Mouse (Mus musculus) megakaryocyte, adult 5-6 weeks (primary cell): ENCODE data around the gene Gm10282. TPM values are rescaled to one million over a fixed set of nuclear protein-coding genes. Genes with fewer than 3 reads are reported as not detected.
A peak's percentile ranks its signal among the peaks of the same experiment; 100 is the strongest.

Source experiments
- ATAC-seq: 2 replicates; pipeline ENCODE4 v1.8.0; 2016; ENCODE audit warnings: mild to moderate bottlenecking, inconsistent platforms; ENCODE audit not compliant: poor library complexity, severe bottlenecking
- total RNA-seq, 2 experiments: library from RNA; stranded (forward) in 1 of 2; stranded (reverse) in 1 of 2; fragments of 153-499, 151-499 nt in 1 of 2; fragments of 221-1000, 200-1000 nt in 1 of 2; gene quantifications; 2 replicates each; pipeline versions ENCODE4 v1.2.3 to v1.2.4; 2015 to 2017

The Gm10282 gene
- total RNA-seq, 2 experiments from 2014 or later, result 43.1 to 43.6 TPM

GRCm38 (mm10) chr8:72263451-72263850, 41.6 kb downstream of the Gm10282 start:
- no peak for ATAC-seq

GRCm38 (mm10) chr8:72262756-72263155, 42.3 kb downstream of the Gm10282 start:
- ATAC-seq, result no peak

- ATAC-seq, result no peak
These were observed 43.2 kb downstream of the Gm10282 start for GRCm38 (mm10) chr8:72261872-72262271.

GRCm38 (mm10) chr8:72261431-72261830, 43.6 kb downstream of the Gm10282 start:
- no peak for ATAC-seq

GRCm38 (mm10) chr8:72261019-72261418, 44.0 kb downstream of the Gm10282 start:
- peak; percentile 85 for ATAC-seq

GRCm38 (mm10) chr8:72260585-72260984, 44.5 kb downstream of the Gm10282 start:
- no peak for ATAC-seq

- ATAC-seq, result no peak
These were observed 45.2 kb downstream of the Gm10282 start for GRCm38 (mm10) chr8:72259862-72260261.

- no peak for ATAC-seq
These were observed 47.2 kb downstream of the Gm10282 start for GRCm38 (mm10) chr8:72257902-72258238.

GRCm38 (mm10) chr8:72257171-72257901, 47.7 kb downstream of the Gm10282 start:
- peak; percentile 43; the same call in 1 of the 2 replicates for ATAC-seq

Other genes starting within 250 kb of the Gm10282 start
- not detected in 2 replicates for gene Olfr373, start 222.1 kb downstream of the Gm10282 start, total RNA-seq (2015)
- gene Olfr373, start 222.1 kb downstream of the Gm10282 start, total RNA-seq (2017), result not detected in 2 replicates
- gene Olfr374, start 198.2 kb downstream of the Gm10282 start, total RNA-seq (2015), result not detected in 2 replicates
- not detected in 2 replicates for gene Olfr374, start 198.2 kb downstream of the Gm10282 start, total RNA-seq (2017)
- 301 and 308 TPM in 2 replicates for gene Tpm4, start 170.3 kb downstream of the Gm10282 start, total RNA-seq (2015)
- 515 and 545 TPM in 2 replicates for gene Tpm4, start 170.3 kb downstream of the Gm10282 start, total RNA-seq (2017)
- 63.8 and 66.5 TPM in 2 replicates for gene Rab8a, start 144.1 kb downstream of the Gm10282 start, total RNA-seq (2015)
- gene Rab8a, start 144.1 kb downstream of the Gm10282 start, total RNA-seq (2017), result 436 and 580 TPM in 2 replicates
- gene Hsh2d, start 115.6 kb downstream of the Gm10282 start, total RNA-seq (2015), result 8.3 and 12.3 TPM in 2 replicates
- gene Hsh2d, start 115.6 kb downstream of the Gm10282 start, total RNA-seq (2017), result 6.7 and 6.9 TPM in 2 replicates
- 0.21 TPM in 1 of 2 replicates, not detected in the other for gene Cib3, start 92.4 kb downstream of the Gm10282 start, total RNA-seq (2015)
- gene Cib3, start 92.4 kb downstream of the Gm10282 start, total RNA-seq (2017), result 0.16 and 0.55 TPM in 2 replicates
- not detected in 2 replicates for gene Gm11034, start 91.6 kb downstream of the Gm10282 start, total RNA-seq (2015)
- gene Gm11034, start 91.6 kb downstream of the Gm10282 start, total RNA-seq (2017), result not detected in 2 replicates
- gene Fam32a, start 85.5 kb downstream of the Gm10282 start, total RNA-seq (2015), result 68.0 and 69.3 TPM in 2 replicates
- 57.1 and 62.0 TPM in 2 replicates for gene Fam32a, start 85.5 kb downstream of the Gm10282 start, total RNA-seq (2017)
- gene Ap1m1, start 65.2 kb downstream of the Gm10282 start, total RNA-seq (2015), result 91.5 and 106 TPM in 2 replicates
- gene Ap1m1, start 65.2 kb downstream of the Gm10282 start, total RNA-seq (2017), result 53.1 and 76.1 TPM in 2 replicates
- 70.6 and 72.1 TPM in 2 replicates for gene Klf2, start 13.8 kb upstream of the Gm10282 start, total RNA-seq (2015)
- gene Klf2, start 13.8 kb upstream of the Gm10282 start, total RNA-seq (2017), result 18.9 and 25.5 TPM in 2 replicates
- 45.7 and 53.4 TPM in 2 replicates for gene Eps15l1, start 116.2 kb upstream of the Gm10282 start, total RNA-seq (2015)
- 41.9 and 46.5 TPM in 2 replicates for gene Eps15l1, start 116.2 kb upstream of the Gm10282 start, total RNA-seq (2017)
- 0.62 TPM in 1 of 2 replicates, not detected in the other for gene Calr3, start 138.6 kb upstream of the Gm10282 start, total RNA-seq (2015)
- gene Calr3, start 138.6 kb upstream of the Gm10282 start, total RNA-seq (2017), result 0.49 TPM in 1 of 2 replicates, not detected in the other
- gene 1700030K09Rik, start 138.6 kb upstream of the Gm10282 start, total RNA-seq (2015), result 0.89 and 1.5 TPM in 2 replicates
- gene 1700030K09Rik, start 138.6 kb upstream of the Gm10282 start, total RNA-seq (2017), result 2.8 and 3.0 TPM in 2 replicates
- gene Cherp, start 170.0 kb upstream of the Gm10282 start, total RNA-seq (2015), result 55.9 and 63.0 TPM in 2 replicates
- 5.9 and 21.8 TPM in 2 replicates for gene Cherp, start 170.0 kb upstream of the Gm10282 start, total RNA-seq (2017)
- 50.7 and 54.0 TPM in 2 replicates for gene Slc35e1, start 187.4 kb upstream of the Gm10282 start, total RNA-seq (2015)
- gene Slc35e1, start 187.4 kb upstream of the Gm10282 start, total RNA-seq (2017), result 45.7 and 49.9 TPM in 2 replicates
- gene Med26, start 243.0 kb upstream of the Gm10282 start, total RNA-seq (2015), result 6.6 and 6.8 TPM in 2 replicates
- gene Med26, start 243.0 kb upstream of the Gm10282 start, total RNA-seq (2017), result 4.2 and 4.7 TPM in 2 replicates